Comparison of ENCODE assay signal across 13 mouse cellular contexts in genomic region chr17:9879556-9880206, GRCm38 (mm10).
DNase-seq lines count a peak whose midpoint lies in the region; TF ChIP-seq lines count a peak whose summit lies in the region.
"Had no signal": no experiment of that assay in that cellular context is flagged by ENCODE, and none has a peak within 500 bp of the region (broad histone marks: within the 10 kb centered on the region; RNA-seq: fewer than 3 reads in every experiment).

No protein-coding gene starts in this region.

- peak overlapping the region; percentile 84 for H3K27ac ChIP-seq in hindbrain, embryonic 10.5 days
- H3K27ac ChIP-seq: embryonic facial prominence, embryonic 12.5 days; limb, embryonic 12.5 days had no signal

- H3K4me1 ChIP-seq in hindbrain, embryonic 10.5 days (replicated peaks), result peaks cover 33% of the 10 kb centered on the region
- H3K4me1 ChIP-seq: embryonic facial prominence, embryonic 12.5 days; limb, embryonic 12.5 days had no signal

- WGBS in hindbrain, embryonic 10.5 days, result 58% methylated on average over 12 of the region's 12 CpGs

- no peaks in the 10 kb centered on the region for H3K36me3 ChIP-seq in hindbrain, embryonic 10.5 days
- H3K36me3 ChIP-seq: embryonic facial prominence, embryonic 12.5 days; limb, embryonic 12.5 days had no signal

- H3K27me3 ChIP-seq in hindbrain, embryonic 10.5 days (ENCODE audit: insufficient read depth, poor library complexity, severe bottlenecking), result no peaks in the 10 kb centered on the region
- H3K27me3 ChIP-seq: embryonic facial prominence, embryonic 12.5 days; limb, embryonic 12.5 days had no signal

- intact Hi-C loops in left cerebral cortex, postnatal 14 days (cut with DNase I), result no loop called here

- TF ChIP-seq CTCF in brain, embryonic 14.5 days (IDR thresholded peaks at IDR 0.05; ENCODE audit: borderline replicate concordance, extremely low read depth, insufficient read depth, insufficient read length), result no peak

- no peak overlapping the region for H3K4me3 ChIP-seq in hindbrain, embryonic 10.5 days
- H3K4me3 ChIP-seq: embryonic facial prominence, embryonic 12.5 days; limb, embryonic 12.5 days had no signal

- no peak for TF ChIP-seq POLR2A in brain, embryonic 14.5 days (IDR thresholded peaks at IDR 0.05; ENCODE audit: borderline replicate concordance, extremely low read depth, insufficient read depth, insufficient read length, poor library complexity, severe bottlenecking)

- no peaks in the 10 kb centered on the region for H3K9me3 ChIP-seq in hindbrain, embryonic 10.5 days
- H3K9me3 ChIP-seq: embryonic facial prominence, embryonic 12.5 days; limb, embryonic 12.5 days had no signal

- peak; percentile 92 for DNase-seq in Muller cell, postnatal 12 days (ENCODE audit: inconsistent ontology term)
- DNase-seq in brain, embryonic 14.5 days (ENCODE audit: low read depth), result peak; percentile 95
- no peak for DNase-seq in hindbrain, embryonic 10.5 days (ENCODE audit: low spot score)
- DNase-seq in left cerebral cortex, postnatal 14 days (ENCODE audit: low spot score in 2 of 2), result peak; percentile 38 to 60
- DNase-seq in adrenal gland, postnatal 14 days, result no peak
- no peak for DNase-seq in lung, postnatal 10 days
- no peak for DNase-seq in spleen, postnatal 36 days (ENCODE audit: low spot score in 2 of 2)
- DNase-seq in ovary, postnatal 36 days (ENCODE audit: low spot score), result no peak
- DNase-seq: adrenal gland, adult 8-10 months; kidney, adult 2 months; spleen, adult 18-20 months had no signal

Comparison
In these comparisons a context has a peak if more than half of its experiments do, and no peak if none do; other contexts are left out.
1. DNase-seq: peak in Muller cell, postnatal 12 days (single experiment), brain, embryonic 14.5 days (single experiment) and left cerebral cortex, postnatal 14 days (2 of 2); none in hindbrain, embryonic 10.5 days (single experiment), adrenal gland, postnatal 14 days (single experiment), lung, postnatal 10 days (single experiment), spleen, postnatal 36 days (0 of 2) and ovary, postnatal 36 days (single experiment).